Mouse (Mus musculus): Measurements from ENCODE around the gene Gm11492. TPM values are rescaled to one million over a fixed set of nuclear protein-coding genes. Genes with fewer than 3 reads are reported as not detected.

Gm11492 gene
- polyA plus RNA-seq, 1 experiment from 2014 or later, result not detected

- no peaks in the 10 kb centered on the region for H3K9me3 ChIP-seq
- H3K4me2 ChIP-seq, result no peak overlapping the region
- ATAC-seq (ENCODE audit: insufficient number of reproducible peaks, insufficient read depth, low FRiP score, low TSS enrichment, low read depth), result no peak
- peaks cover 18% of the 10 kb centered on the region for H3K4me1 ChIP-seq
- WGBS, result 40% methylated on average over 1 of the region's 1 CpGs
- H3K27me3 ChIP-seq, result peaks cover 16% of the 10 kb centered on the region
- no peak overlapping the region for H3K9ac ChIP-seq
- no peak overlapping the region for H3K27ac ChIP-seq
- no peaks in the 10 kb centered on the region for H3K36me3 ChIP-seq
- H3K4me3 ChIP-seq, result no peak overlapping the region
Measured at GRCm38 (mm10) chr11:87579713-87580112, 13.3 kb downstream of the Gm11492 start.

DNA sequence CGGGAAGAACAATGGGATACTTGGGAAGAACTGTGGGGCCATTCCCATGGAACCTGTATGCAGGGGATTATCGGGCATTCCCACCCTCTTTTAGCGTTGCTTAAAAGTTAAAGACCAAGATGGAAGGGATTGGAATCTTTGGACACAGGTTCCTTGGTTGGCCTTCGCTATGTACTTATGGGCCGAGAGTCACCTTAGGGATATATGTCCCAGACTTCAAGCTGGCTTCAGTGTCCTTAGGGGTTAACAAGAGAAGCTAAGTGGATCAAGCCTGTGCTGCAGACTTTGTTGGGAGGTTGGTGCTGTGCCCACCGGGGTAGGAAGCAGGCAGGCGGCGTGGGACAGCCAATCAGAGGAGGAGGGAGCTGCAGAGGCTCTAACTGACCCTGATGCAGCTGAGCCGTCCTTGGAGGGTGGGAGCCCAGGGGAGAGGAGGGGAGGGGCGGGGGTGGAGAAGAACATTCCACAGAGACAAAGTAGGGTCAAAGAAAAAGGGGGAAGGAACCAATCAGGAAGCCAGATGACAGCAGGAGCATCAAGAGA, 14.2 kb downstream of the Gm11492 start:
- 47% methylated on average over 10 of the region's 10 CpGs for WGBS
- Histone ChIP-seq H3K27me3 (peaks cover 16% of the 10 kb centered on the region), H3K9me3 (no peaks in the 10 kb centered on the region), H3K27ac (no peak overlapping the region), H3K9ac (no peak overlapping the region), H3K4me2 (no peak overlapping the region), H3K36me3 (no peaks in the 10 kb centered on the region), H3K4me3 (no peak overlapping the region), H3K4me1 (peaks cover 18% of the 10 kb centered on the region)
- no peak for ATAC-seq (ENCODE audit: insufficient number of reproducible peaks, insufficient read depth, low FRiP score, low TSS enrichment, low read depth)

GRCm38 (mm10) chr11:87581161-87581865, 14.9 kb downstream of the Gm11492 start:
- no peak overlapping the region for H3K4me2 ChIP-seq
- no peak overlapping the region for H3K4me3 ChIP-seq
- H3K9ac ChIP-seq, result 0 out of 2 replicates have a peak overlapping the region, but pooled peaks have one; percentile 21
- H3K4me1 ChIP-seq, result peaks cover 18% of the 10 kb centered on the region
- no peak for ATAC-seq (ENCODE audit: insufficient number of reproducible peaks, insufficient read depth, low FRiP score, low TSS enrichment, low read depth)
- H3K27ac ChIP-seq, result no peak overlapping the region
- H3K9me3 ChIP-seq, result no peaks in the 10 kb centered on the region
- no peaks in the 10 kb centered on the region for H3K36me3 ChIP-seq
- H3K27me3 ChIP-seq, result peaks cover 16% of the 10 kb centered on the region
- 84% methylated on average over 12 of the region's 12 CpGs for WGBS

DNA sequence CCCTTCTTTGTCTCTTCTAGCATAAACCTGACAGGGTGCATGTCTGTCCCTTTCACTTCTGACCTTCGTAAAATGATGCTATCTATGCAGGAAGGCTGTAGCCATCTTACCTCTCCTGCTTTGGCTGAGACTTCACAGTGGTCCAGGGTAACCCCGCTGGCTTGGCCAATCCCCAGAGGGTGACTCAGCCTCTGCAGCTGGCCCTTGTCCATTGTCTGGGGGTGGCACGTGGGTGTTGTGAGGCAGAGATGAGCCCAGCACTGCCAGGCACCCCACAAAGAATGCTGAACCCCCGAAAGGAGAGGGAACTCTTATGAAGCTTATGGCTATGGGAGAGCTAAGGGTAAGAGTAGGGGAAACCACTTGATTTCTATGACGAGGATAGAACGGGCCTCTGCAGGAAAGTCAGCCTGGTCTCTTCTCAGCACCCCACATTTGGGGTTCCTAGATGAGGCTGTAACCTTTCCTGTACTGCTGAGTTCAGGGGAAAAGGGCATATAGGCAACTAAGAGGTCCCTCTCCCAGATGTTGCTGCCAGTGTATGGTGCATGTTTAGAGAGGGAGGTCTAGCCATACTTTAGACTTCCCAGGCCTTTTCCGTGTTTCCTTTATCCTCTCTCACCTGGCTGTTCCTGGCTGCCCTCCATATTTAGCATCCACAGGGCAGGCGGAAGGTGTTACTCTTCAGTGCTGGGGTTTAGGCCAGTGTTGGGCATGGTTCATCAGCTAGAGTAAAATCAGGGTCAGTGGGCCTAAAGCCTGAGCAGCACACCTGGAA, 15.7 kb downstream of the Gm11492 start:
- Histone ChIP-seq H3K9me3 (no peaks in the 10 kb centered on the region), H3K4me1 (peaks cover 18% of the 10 kb centered on the region), H3K4me3 (no peak overlapping the region), H3K27ac (no peak overlapping the region), H3K9ac (peak overlapping the region; percentile 21; the same call in 1 of the 2 replicates), H3K36me3 (no peaks in the 10 kb centered on the region), H3K4me2 (no peak overlapping the region), H3K27me3 (peaks cover 14% of the 10 kb centered on the region)
- no peak for ATAC-seq (ENCODE audit: insufficient number of reproducible peaks, insufficient read depth, low FRiP score, low TSS enrichment, low read depth)
- WGBS, result 80% methylated on average over 8 of the region's 8 CpGs

- H3K27me3 ChIP-seq, result peaks cover 8% of the 10 kb centered on the region
Measured at GRCm38 (mm10) chr11:87583291-87584034, 17.0 kb downstream of the Gm11492 start.

DNA sequence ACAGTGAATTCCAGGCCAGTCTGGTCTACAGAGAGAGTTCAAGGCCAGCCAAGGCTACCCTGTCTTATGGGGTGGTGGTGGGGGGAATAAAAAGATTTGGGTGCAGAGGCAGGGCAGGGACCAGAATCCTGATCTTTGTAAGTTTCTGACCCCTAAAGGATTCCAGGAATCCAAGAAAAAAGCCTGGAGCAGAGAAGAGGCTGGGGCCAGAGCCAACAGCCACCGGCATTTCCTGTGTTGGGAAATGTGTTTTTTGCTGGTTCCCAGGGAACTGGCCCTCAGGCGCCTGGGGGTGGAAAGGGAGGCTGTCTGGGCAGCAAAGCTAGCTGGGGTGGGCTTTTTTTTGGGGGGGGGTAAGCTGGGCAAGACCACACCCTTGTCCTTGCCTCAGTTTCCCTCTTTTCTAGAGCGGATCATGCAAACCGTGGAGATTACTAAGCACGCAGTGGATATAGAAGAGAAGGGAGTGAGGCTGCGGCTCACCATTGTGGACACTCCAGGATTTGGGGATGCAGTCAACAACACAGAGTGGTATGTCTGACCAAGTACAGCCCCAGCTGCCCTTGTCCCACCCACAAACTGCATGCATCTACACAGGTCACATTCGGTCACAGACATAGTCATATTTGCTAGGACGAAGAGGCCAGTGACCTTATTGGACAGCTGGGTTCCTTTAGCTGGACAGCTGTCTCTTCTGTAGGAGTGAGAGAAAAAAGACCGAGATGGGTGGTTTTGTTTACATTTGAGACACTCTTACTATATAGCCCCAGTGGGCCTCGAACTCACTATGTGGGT, 18.5 kb downstream of the Gm11492 start:
- 77% methylated on average over 10 of the region's 10 CpGs for WGBS
- no peak overlapping the region for H3K4me2 ChIP-seq
- no peaks in the 10 kb centered on the region for H3K9me3 ChIP-seq
- no peaks in the 10 kb centered on the region for H3K36me3 ChIP-seq
- no peaks in the 10 kb centered on the region; the same call in 1 of the 2 replicates for H3K27me3 ChIP-seq
- H3K27ac ChIP-seq, result no peak overlapping the region
- H3K9ac ChIP-seq, result no peak overlapping the region
- H3K4me3 ChIP-seq, result no peak overlapping the region
- no peak for ATAC-seq (ENCODE audit: insufficient number of reproducible peaks, insufficient read depth, low FRiP score, low TSS enrichment, low read depth)
- H3K4me1 ChIP-seq, result peaks cover 12% of the 10 kb centered on the region

More at GRCm38 (mm10) chr11:87583291-87584034, 17.0 kb downstream of the Gm11492 start:
- no peaks in the 10 kb centered on the region for H3K9me3 ChIP-seq
- no peak for ATAC-seq (ENCODE audit: insufficient number of reproducible peaks, insufficient read depth, low FRiP score, low TSS enrichment, low read depth)
- 82% methylated on average over 6 of the region's 6 CpGs for WGBS
- H3K36me3 ChIP-seq, result no peaks in the 10 kb centered on the region
- H3K4me2 ChIP-seq, result no peak overlapping the region
- peaks cover 4% of the 10 kb centered on the region; the same call in 1 of the 2 replicates for H3K4me1 ChIP-seq
- no peak overlapping the region for H3K4me3 ChIP-seq
- no peak overlapping the region for H3K9ac ChIP-seq
- H3K27ac ChIP-seq, result no peak overlapping the region

GRCm38 (mm10) chr11:87587211-87587874, 20.9 kb downstream of the Gm11492 start:
- no peaks in the 10 kb centered on the region for H3K27me3 ChIP-seq
- no peaks in the 10 kb centered on the region for H3K36me3 ChIP-seq
- H3K27ac ChIP-seq, result no peak overlapping the region
- no peak for ATAC-seq (ENCODE audit: insufficient number of reproducible peaks, insufficient read depth, low FRiP score, low TSS enrichment, low read depth)
- H3K4me2 ChIP-seq, result no peak overlapping the region
- no peak overlapping the region for H3K4me3 ChIP-seq
- WGBS, result 87% methylated on average over 5 of the region's 5 CpGs
- H3K9ac ChIP-seq, result no peak overlapping the region
- no peaks in the 10 kb centered on the region for H3K9me3 ChIP-seq
- H3K4me1 ChIP-seq, result peaks cover 22% of the 10 kb centered on the region

DNA sequence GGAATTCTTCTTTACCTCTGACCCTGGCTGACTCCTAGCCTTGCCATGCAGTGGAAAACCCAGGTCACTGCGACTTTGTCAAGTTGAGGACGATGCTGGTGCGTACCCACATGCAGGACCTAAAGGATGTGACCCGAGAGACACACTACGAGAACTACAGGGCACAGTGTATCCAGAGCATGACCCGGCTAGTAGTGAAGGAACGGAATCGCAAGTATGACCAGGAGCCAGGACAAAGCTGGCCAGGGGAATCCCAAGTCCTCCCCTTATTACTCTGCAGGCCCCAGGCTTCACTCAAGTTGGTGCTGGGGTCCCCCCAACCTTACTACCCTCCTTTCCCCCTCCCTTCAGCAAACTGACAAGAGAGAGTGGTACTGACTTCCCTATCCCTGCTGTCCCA, 23.2 kb downstream of the Gm11492 start:
- Histone ChIP-seq H3K4me1 (peaks cover 44% of the 10 kb centered on the region), H3K4me2 (peak overlapping the region; percentile 81), H3K36me3 (0 out of 2 replicates have a peak, but pooled peaks cover 8% of the 10 kb centered on the region), H3K4me3 (no peak overlapping the region), H3K9me3 (no peaks in the 10 kb centered on the region), H3K27ac (no peak overlapping the region), H3K27me3 (no peaks in the 10 kb centered on the region), H3K9ac (peak overlapping the region; percentile 91; the same call in 1 of the 2 replicates)
- ATAC-seq (ENCODE audit: insufficient number of reproducible peaks, insufficient read depth, low FRiP score, low TSS enrichment, low read depth), result no peak
- 90% methylated on average over 8 of the region's 8 CpGs for WGBS

- peak overlapping the region; percentile 91 for H3K9ac ChIP-seq
- H3K4me1 ChIP-seq, result peaks cover 54% of the 10 kb centered on the region
- H3K27me3 ChIP-seq, result no peaks in the 10 kb centered on the region
- H3K4me2 ChIP-seq, result peak overlapping the region; percentile 81
- peak overlapping the region; percentile 96 for H3K27ac ChIP-seq
- H3K36me3 ChIP-seq, result 0 out of 2 replicates have a peak, but pooled peaks cover 8% of the 10 kb centered on the region
- peak overlapping the region; percentile 82 for H3K4me3 ChIP-seq
- H3K9me3 ChIP-seq, result no peaks in the 10 kb centered on the region
- ATAC-seq (ENCODE audit: insufficient number of reproducible peaks, insufficient read depth, low FRiP score, low TSS enrichment, low read depth), result no peak
- WGBS, result 2% methylated on average over 25 of the region's 25 CpGs
Measured at GRCm38 (mm10) chr11:87590841-87591525, 24.5 kb downstream of the Gm11492 start.
